Mouse (Mus musculus): ENCODE results near the gene Fuca1. TPM values are rescaled to one million over a fixed set of nuclear protein-coding genes. Genes with fewer than 3 reads are reported as not detected.
"Not testable (repeated sequence)": the region's sequence is repeated elsewhere in the genome, so short reads cannot be mapped to it uniquely, and the experiment has no call there.

The Fuca1 gene
- polyA plus RNA-seq, 1 experiment from 2014 or later = 63.2 TPM

DNA sequence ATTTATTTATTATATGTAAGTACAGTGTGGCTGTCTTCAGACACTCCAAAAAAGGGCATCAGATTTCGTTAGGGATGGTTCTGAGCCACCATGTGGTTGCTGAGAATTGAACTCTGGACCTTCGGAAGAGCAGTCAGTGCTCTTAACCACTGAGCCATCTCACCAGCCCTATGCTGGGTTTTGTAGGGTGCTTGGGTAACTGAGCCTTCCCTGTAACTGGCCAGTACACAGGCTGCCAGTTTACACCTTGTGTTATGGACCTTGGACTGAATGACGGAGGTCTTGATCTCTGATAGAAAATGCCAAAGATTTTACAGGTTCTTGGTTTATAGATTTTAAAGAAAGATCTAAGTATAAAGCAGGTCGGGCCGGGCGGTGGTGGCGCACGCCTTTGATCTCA lies 9.7 kb downstream of the Fuca1 start:
- H3K4me1 ChIP-seq = no peaks in the 10 kb centered on the region
- no peak overlapping the region for H3K9ac ChIP-seq
- H3K27ac ChIP-seq = no peak overlapping the region
- H3K4me3 ChIP-seq = no peak overlapping the region
- no peak for ATAC-seq (replicated peaks)
- H3K27me3 ChIP-seq (replicated peaks) = no peaks in the 10 kb centered on the region
- H3K36me3 ChIP-seq (replicated peaks) = peaks cover 5% of the 10 kb centered on the region; the same call in 1 of the 2 replicates
- no peak overlapping the region for H3K4me2 ChIP-seq
- no peaks in the 10 kb centered on the region for H3K9me3 ChIP-seq
- 96% methylated on average over 8 of the region's 8 CpGs for WGBS

DNA sequence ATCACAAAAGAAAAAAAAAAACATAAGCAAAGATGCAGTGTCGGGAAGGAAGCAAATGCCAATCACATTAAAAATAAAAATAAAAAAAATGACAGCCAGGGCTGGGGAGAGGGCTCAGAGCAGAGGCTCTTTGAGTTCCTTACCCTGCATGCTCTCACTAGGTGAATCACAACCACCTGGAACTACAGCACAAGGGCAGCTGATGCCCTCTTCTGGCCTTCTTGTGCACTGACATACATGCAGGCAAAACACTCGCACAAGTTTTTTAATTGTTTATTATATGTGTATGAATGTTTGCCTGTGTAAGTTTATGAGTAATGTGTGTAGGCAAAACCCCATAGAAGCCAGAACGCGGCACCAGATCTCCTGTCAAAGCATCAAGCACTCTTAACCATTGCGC lies 11.3 kb downstream of the Fuca1 start:
- H3K9me3 ChIP-seq = no peaks in the 10 kb centered on the region
- H3K9ac ChIP-seq = no peak overlapping the region
- no peaks in the 10 kb centered on the region for H3K4me1 ChIP-seq
- no peaks in the 10 kb centered on the region for H3K27me3 ChIP-seq (replicated peaks)
- H3K27ac ChIP-seq = no peak overlapping the region
- 69% methylated on average over 5 of the region's 5 CpGs for WGBS
- no peak for ATAC-seq (replicated peaks)
- H3K4me2 ChIP-seq = no peak overlapping the region
- H3K4me3 ChIP-seq = no peak overlapping the region
- H3K36me3 ChIP-seq (replicated peaks) = peaks cover 5% of the 10 kb centered on the region; the same call in 1 of the 2 replicates

DNA sequence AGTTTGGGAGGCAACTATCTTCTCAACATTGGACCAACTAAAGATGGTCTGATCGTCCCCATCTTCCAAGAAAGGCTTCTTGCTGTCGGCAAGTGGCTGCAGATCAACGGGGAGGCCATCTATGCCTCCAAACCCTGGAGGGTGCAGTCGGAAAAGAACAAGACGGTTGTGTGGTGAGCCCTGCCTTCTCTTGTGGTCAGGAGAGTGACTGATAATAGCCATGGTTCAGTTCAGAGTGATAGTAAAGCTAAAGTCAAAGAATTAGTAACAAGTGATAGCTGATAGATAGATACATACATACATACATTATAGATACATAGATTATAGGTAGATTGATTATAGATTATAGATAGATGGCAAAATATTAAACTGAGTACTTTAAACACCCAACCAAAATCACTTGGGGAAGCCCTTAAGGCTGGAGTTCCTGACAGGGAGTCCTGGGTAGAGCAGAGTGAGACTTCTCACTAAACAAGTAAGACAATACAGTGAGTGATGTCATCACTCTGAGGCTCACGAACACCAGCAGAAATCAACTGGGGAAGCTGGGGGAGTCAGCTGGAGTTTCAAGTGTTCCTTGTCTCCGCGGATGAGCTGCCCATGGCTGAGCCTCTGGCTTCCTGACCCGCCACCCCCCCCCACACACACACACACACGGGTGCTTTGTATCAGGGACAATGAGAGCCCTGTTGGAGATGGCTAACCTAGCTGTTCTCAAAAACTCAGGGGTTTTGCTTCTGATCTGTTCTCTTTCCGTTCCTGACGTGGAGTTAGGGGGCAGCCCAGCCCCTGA lies 14.4 kb downstream of the Fuca1 start:
- Histone ChIP-seq H3K4me2 (no peak overlapping the region), H3K4me1 (no peaks in the 10 kb centered on the region), H3K27me3 (replicated peaks) (no peaks in the 10 kb centered on the region), H3K4me3 (no peak overlapping the region), H3K9me3 (no peaks in the 10 kb centered on the region), H3K36me3 (replicated peaks) (peaks cover 5% of the 10 kb centered on the region; the same call in 1 of the 2 replicates), H3K9ac (no peak overlapping the region), H3K27ac (no peak overlapping the region)
- no peak for ATAC-seq (replicated peaks)
- 55% methylated on average over 12 of the region's 12 CpGs for WGBS

DNA sequence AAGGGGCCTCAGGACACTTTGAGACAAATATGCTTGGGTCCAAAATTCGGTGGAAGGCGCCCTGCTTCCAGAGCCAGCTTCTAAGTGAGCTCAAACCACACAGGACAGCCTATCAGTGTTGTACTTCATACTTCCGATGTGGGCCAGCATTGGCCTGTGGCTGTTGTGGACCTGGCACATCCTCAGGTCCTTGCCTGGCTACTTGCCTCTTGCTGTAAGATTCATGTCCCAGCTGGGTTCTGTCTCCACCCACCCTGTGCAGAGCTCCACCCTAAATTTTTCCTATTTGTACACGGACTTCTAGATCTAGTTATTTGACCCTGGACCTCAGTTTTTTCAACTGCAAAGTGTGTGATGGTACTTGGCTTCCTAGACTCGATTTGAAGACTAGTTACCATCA lies 15.0 kb downstream of the Fuca1 start:
- no peak overlapping the region for H3K27ac ChIP-seq
- no peak for ATAC-seq (replicated peaks)
- WGBS = 75% methylated on average over 5 of the region's 5 CpGs
- H3K4me2 ChIP-seq = no peak overlapping the region
- H3K4me3 ChIP-seq = no peak overlapping the region
- no peaks in the 10 kb centered on the region for H3K4me1 ChIP-seq
- peaks cover 5% of the 10 kb centered on the region; the same call in 1 of the 2 replicates for H3K36me3 ChIP-seq (replicated peaks)
- no peaks in the 10 kb centered on the region for H3K27me3 ChIP-seq (replicated peaks)
- no peak overlapping the region for H3K9ac ChIP-seq
- no peaks in the 10 kb centered on the region for H3K9me3 ChIP-seq

GRCm38 (mm10) chr4:135938858-135939257 lies 18.3 kb downstream of the Fuca1 start:
- H3K9me3 ChIP-seq = no peaks in the 10 kb centered on the region
- no peak overlapping the region for H3K9ac ChIP-seq
- H3K4me1 ChIP-seq = no peaks in the 10 kb centered on the region
- 87% methylated on average over 7 of the region's 7 CpGs for WGBS
- H3K36me3 ChIP-seq (replicated peaks) = no peaks in the 10 kb centered on the region; the same call in 1 of the 2 replicates
- no peak overlapping the region for H3K27ac ChIP-seq
- no peak overlapping the region for H3K4me2 ChIP-seq
- ATAC-seq (replicated peaks) = no peak
- no peaks in the 10 kb centered on the region for H3K27me3 ChIP-seq (replicated peaks)
- H3K4me3 ChIP-seq = no peak overlapping the region

GRCm38 (mm10) chr4:135941026-135941425 lies 20.5 kb downstream of the Fuca1 start:
- H3K27me3 ChIP-seq (replicated peaks); H3K36me3 ChIP-seq (replicated peaks); H3K4me2 ChIP-seq; ATAC-seq (replicated peaks); H3K9me3 ChIP-seq; H3K4me1 ChIP-seq; H3K4me3 ChIP-seq; H3K9ac ChIP-seq; H3K27ac ChIP-seq: not testable (repeated sequence)
- WGBS = 84% methylated on average over 8 of the region's 8 CpGs

GRCm38 (mm10) chr4:135942193-135942592 lies 21.7 kb downstream of the Fuca1 start:
- H3K27ac ChIP-seq = no peak overlapping the region
- H3K4me1 ChIP-seq = peaks cover 8% of the 10 kb centered on the region
- no peak overlapping the region for H3K9ac ChIP-seq
- no peaks in the 10 kb centered on the region for H3K36me3 ChIP-seq (replicated peaks)
- no peaks in the 10 kb centered on the region for H3K9me3 ChIP-seq
- 91% methylated on average over 6 of the region's 6 CpGs for WGBS
- ATAC-seq (replicated peaks) = no peak
- H3K4me2 ChIP-seq = no peak overlapping the region
- no peak overlapping the region for H3K4me3 ChIP-seq
- H3K27me3 ChIP-seq (replicated peaks) = no peaks in the 10 kb centered on the region

DNA sequence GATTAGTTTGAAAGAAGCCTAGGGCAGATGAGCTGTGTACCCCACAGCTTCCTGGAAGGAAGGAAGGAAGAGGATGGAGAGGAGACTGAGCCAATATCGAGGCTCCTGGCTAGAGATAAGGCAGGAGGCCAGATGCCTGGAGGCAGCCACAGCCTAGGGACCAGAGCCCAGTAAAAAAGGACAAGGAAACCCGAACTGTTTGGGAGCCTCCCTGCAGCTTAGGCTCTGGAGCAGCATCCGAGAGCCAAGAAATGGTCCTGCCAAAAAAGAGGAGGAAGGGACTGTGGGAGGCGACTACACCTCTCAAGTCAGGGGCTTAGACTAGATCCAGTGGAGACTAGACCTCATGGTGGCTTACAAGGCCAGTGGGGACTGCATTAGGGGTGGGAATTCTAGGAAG lies 22.9 kb downstream of the Fuca1 start:
- no peak for ATAC-seq (replicated peaks)
- no peaks in the 10 kb centered on the region for H3K36me3 ChIP-seq (replicated peaks)
- WGBS = 73% methylated on average over 4 of the region's 4 CpGs
- H3K9me3 ChIP-seq = no peaks in the 10 kb centered on the region
- no peak overlapping the region for H3K4me3 ChIP-seq
- no peak overlapping the region for H3K9ac ChIP-seq
- no peaks in the 10 kb centered on the region for H3K27me3 ChIP-seq (replicated peaks)
- peaks cover 19% of the 10 kb centered on the region for H3K4me1 ChIP-seq
- H3K4me2 ChIP-seq = no peak overlapping the region
- H3K27ac ChIP-seq = no peak overlapping the region

DNA sequence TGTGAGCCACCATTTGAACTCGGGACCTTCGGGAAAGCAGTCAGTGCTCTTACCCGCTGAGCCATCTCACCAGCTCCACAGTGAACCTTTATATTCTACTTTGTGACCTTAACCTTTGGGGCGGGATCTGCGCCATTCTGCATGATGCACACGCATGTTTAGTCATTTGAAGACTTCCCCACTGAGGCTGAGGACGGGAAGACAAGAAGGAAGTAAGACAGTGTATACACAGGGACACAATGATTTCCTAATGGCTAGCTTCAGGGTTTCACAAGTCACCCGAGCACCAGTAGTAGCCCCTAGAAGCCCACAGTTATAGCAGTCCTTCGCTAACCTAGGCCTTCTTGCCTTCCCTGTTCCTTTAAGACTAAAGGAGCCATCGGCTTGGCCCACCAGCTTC lies 25.2 kb downstream of the Fuca1 start:
- no peaks in the 10 kb centered on the region for H3K9me3 ChIP-seq
- H3K36me3 ChIP-seq (replicated peaks) = no peaks in the 10 kb centered on the region
- no peaks in the 10 kb centered on the region for H3K27me3 ChIP-seq (replicated peaks)
- peak overlapping the region; percentile 81 for H3K27ac ChIP-seq
- H3K4me3 ChIP-seq = peak overlapping the region; percentile 80
- H3K4me2 ChIP-seq = peak overlapping the region; percentile 82
- H3K4me1 ChIP-seq = peaks cover 22% of the 10 kb centered on the region
- peak overlapping the region; percentile 75; the same call in 1 of the 2 replicates for H3K9ac ChIP-seq
- ATAC-seq (replicated peaks) = peak; percentile 41
- 79% methylated on average over 10 of the region's 10 CpGs for WGBS

DNA sequence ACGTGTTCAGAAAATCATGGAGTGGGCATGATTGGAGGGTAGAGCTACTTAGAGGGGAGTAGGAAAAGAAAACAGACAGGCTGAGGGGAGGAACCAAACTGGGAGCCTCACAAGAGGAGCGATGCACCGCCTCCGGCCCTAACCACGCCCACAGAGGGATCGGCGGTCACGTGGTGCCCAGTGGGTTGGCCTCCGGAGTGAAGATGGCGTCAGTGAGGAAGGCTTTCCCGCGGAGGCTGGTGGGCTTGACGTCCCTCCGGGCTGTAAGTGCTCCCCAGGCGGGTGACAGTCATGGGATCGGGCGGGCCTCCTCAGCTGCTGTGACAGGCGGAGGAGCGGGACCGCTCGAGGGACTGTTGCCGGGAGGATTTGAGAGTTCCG lies 25.7 kb downstream of the Fuca1 start, which contains the start of gene Hmgcl:
Hmgcl (plus strand) TSS at position 171 of the 381 bp plus-strand sequence.
- H3K9me3 ChIP-seq = no peaks in the 10 kb centered on the region
- H3K4me3 ChIP-seq = peak within 1 kb of the TSS; percentile 80
- peak within 1 kb of the TSS; percentile 81 for H3K27ac ChIP-seq
- no peaks in the 10 kb centered on the region for H3K36me3 ChIP-seq (replicated peaks)
- peaks cover 22% of the 10 kb centered on the region for H3K4me1 ChIP-seq
- peak within 1 kb of the TSS; percentile 82 for H3K4me2 ChIP-seq
- ATAC-seq (replicated peaks) = peak; percentile 93
- H3K9ac ChIP-seq = peak within 1 kb of the TSS; percentile 75
- 0% methylated on average over 23 of the region's 23 CpGs for WGBS
- H3K27me3 ChIP-seq (replicated peaks) = no peaks in the 10 kb centered on the region

- Histone ChIP-seq H3K9me3 (no peaks in the 10 kb centered on the region), H3K4me2 (peak overlapping the region; percentile 82), H3K9ac (peak overlapping the region; percentile 75), H3K36me3 (replicated peaks) (0 out of 2 replicates have a peak, but pooled peaks cover 1% of the 10 kb centered on the region), H3K27me3 (replicated peaks) (no peaks in the 10 kb centered on the region), H3K4me1 (peaks cover 22% of the 10 kb centered on the region), H3K27ac (peak overlapping the region; percentile 81), H3K4me3 (peak overlapping the region; percentile 80)
- WGBS = 3% methylated on average over 28 of the region's 28 CpGs
- ATAC-seq (replicated peaks) = peak; percentile 35
Measured at GRCm38 (mm10) chr4:135946659-135947301, 26.2 kb downstream of the Fuca1 start.

DNA sequence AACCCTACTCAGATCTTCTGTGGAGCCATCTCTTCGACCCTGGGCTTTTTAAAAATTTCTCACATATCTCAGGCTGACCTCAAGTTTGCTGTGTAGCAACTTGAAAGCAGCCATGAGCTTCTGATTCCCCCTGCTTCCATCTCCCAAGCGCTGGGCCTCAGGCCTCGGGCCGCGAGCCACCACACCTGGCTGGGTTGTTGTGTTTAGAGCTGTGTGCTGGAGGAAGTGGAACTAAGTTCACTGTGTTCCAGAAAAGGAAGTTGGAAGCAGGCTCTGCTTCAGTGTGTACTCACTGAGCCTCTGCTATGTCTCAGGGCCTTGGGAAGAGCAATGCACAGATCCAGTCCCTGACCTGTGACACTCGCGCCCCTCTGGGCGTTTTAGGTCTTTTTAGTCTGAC lies 27.6 kb downstream of the Fuca1 start:
- peaks cover 10% of the 10 kb centered on the region; the same call in 1 of the 2 replicates for H3K36me3 ChIP-seq (replicated peaks)
- H3K4me3 ChIP-seq = no peak overlapping the region
- H3K27me3 ChIP-seq (replicated peaks) = no peaks in the 10 kb centered on the region
- ATAC-seq (replicated peaks) = no peak
- no peak overlapping the region for H3K4me2 ChIP-seq
- peaks cover 22% of the 10 kb centered on the region for H3K4me1 ChIP-seq
- WGBS = 93% methylated on average over 8 of the region's 8 CpGs
- H3K27ac ChIP-seq = no peak overlapping the region
- no peaks in the 10 kb centered on the region for H3K9me3 ChIP-seq
- H3K9ac ChIP-seq = no peak overlapping the region
